Mouse (Mus musculus) CH12.LX (cell line): ENCODE results near the gene Pcnx4. TPM values are rescaled to one million over a fixed set of nuclear protein-coding genes. Genes with fewer than 3 reads are reported as not detected.

Experiments
- DNase-seq: peaks from one replicate; pipeline ENCODE4 v3.0.0-alpha.2; 2013; ENCODE audit errors: extremely low read depth
- H3K27ac ChIP-seq: 2 replicates; pipeline ENCODE4 v1.5.1; 2012; ENCODE audit warnings: low read depth, mild to moderate bottlenecking, control low read depth, moderate library complexity; ENCODE audit not compliant: insufficient read depth
- H3K27me3 ChIP-seq: replicated peaks from 2 replicates; pipeline ENCODE3; 2012; ENCODE audit warnings: inconsistent platforms
- H3K36me3 ChIP-seq, 2 experiments: replicated peaks in 1 of 2; 2 replicates each; pipeline versions ENCODE3 to v1.6.1; 2012; ENCODE audit warnings: inconsistent platforms in 1 of 2, low read length in 1 of 2, mild to moderate bottlenecking in 1 of 2, mixed read lengths in 1 of 2, moderate library complexity in 1 of 2; ENCODE audit not compliant: control insufficient read depth in 1 of 2, insufficient read depth in 1 of 2
- H3K4me1 ChIP-seq, 2 experiments: 2 replicates each; pipeline ENCODE4 v1.6.1; 2012; ENCODE audit warnings: inconsistent platforms in 1 of 2, moderate library complexity in 1 of 2; ENCODE audit not compliant: insufficient read depth in 2 of 2, control insufficient read depth in 1 of 2
- H3K4me2 ChIP-seq: 2 replicates; pipeline ENCODE4 v1.6.1; 2012; ENCODE audit warnings: low read depth, mild to moderate bottlenecking, control low read depth; ENCODE audit not compliant: poor library complexity, insufficient read depth, severe bottlenecking
- H3K4me3 ChIP-seq, 3 experiments: fragments of 150-350 bp in 1 of 3; sonication (generic) in 1 of 3; replicated peaks in 1 of 3; 2 replicates each; pipeline versions ENCODE3 to v1.5.1; 2011 to 2012; ENCODE audit warnings: low read depth in 2 of 3, low read length in 2 of 3, mild to moderate bottlenecking in 2 of 3, moderate library complexity in 2 of 3, control low read depth in 1 of 3, improper control_type of control experiment in 1 of 3, inconsistent platforms in 1 of 3, mixed read lengths in 1 of 3; ENCODE audit not compliant: poor library complexity in 1 of 3
- H3K79me2 ChIP-seq: replicated peaks from 2 replicates; pipeline ENCODE4 v1.6.1; 2012; ENCODE audit warnings: mild to moderate bottlenecking, moderate library complexity; ENCODE audit not compliant: control insufficient read depth, poor library complexity, insufficient read depth, severe bottlenecking; ENCODE audit errors: extremely low read depth
- H3K9ac ChIP-seq: 2 replicates; pipeline ENCODE4 v1.6.1; 2012; ENCODE audit warnings: low read depth, mild to moderate bottlenecking, control low read depth, moderate library complexity; ENCODE audit not compliant: insufficient read depth
- H3K9me3 ChIP-seq: replicated peaks from 2 replicates; pipeline ENCODE3; 2012; ENCODE audit warnings: low read length, inconsistent platforms, mixed read lengths
- CHD2 ChIP-seq: IDR thresholded peaks from 2 replicates; pipeline ENCODE4 v1.6.1; 2011; ENCODE audit warnings: low read length, improper control_type of control experiment
- CTCF ChIP-seq, 2 experiments: IDR thresholded peaks in 1 of 2; conservative IDR thresholded peaks in 1 of 2; 2 replicates each; pipeline ENCODE4 v1.5.1; 2011 to 2012; ENCODE audit warnings: low read depth in 2 of 2, low read length in 2 of 2, improper control_type of control experiment in 1 of 2, inconsistent platforms in 1 of 2, mild to moderate bottlenecking in 1 of 2, moderate library complexity in 1 of 2
- E2F4 ChIP-seq: IDR thresholded peaks from 2 replicates; pipeline ENCODE4 v1.6.1; 2011; ENCODE audit warnings: low read depth, low read length, improper control_type of control experiment; ENCODE audit not compliant: insufficient replicate concordance
- GABPA ChIP-seq: IDR thresholded peaks from 2 replicates; pipeline ENCODE4 v1.6.1; 2012; ENCODE audit warnings: low read depth, low read length, improper control_type of control experiment, inconsistent platforms; ENCODE audit not compliant: insufficient replicate concordance
- HCFC1 ChIP-seq: IDR thresholded peaks from 2 replicates; pipeline ENCODE4 v1.6.1; 2012; ENCODE audit warnings: low read depth, mild to moderate bottlenecking, inconsistent platforms, low read length, improper control_type of control experiment
- JUN ChIP-seq: IDR thresholded peaks from 2 replicates; pipeline ENCODE4 v1.6.1; 2011; ENCODE audit warnings: low read depth, mild to moderate bottlenecking, low read length, improper control_type of control experiment, moderate library complexity; ENCODE audit not compliant: insufficient read depth
- KAT2A ChIP-seq: IDR thresholded peaks from 2 replicates; pipeline ENCODE4 v1.6.1; 2012; ENCODE audit warnings: low read length, improper control_type of control experiment, inconsistent platforms; ENCODE audit not compliant: insufficient replicate concordance
- MAFK ChIP-seq: IDR thresholded peaks from 2 replicates; pipeline ENCODE4 v1.6.1; 2011; ENCODE audit warnings: low read length, improper control_type of control experiment; ENCODE audit not compliant: insufficient replicate concordance
- MEF2A ChIP-seq: IDR thresholded peaks from 2 replicates; pipeline ENCODE4 v1.6.1; 2014; ENCODE audit warnings: low read depth, mild to moderate bottlenecking, inconsistent platforms, low read length, improper control_type of control experiment, borderline replicate concordance
- NELFE ChIP-seq: IDR thresholded peaks from 2 replicates; pipeline ENCODE4 v1.6.1; 2011; ENCODE audit warnings: low read depth, low read length, improper control_type of control experiment
- PAX5 ChIP-seq: IDR thresholded peaks from 2 replicates; pipeline ENCODE4 v1.6.1; 2012; ENCODE audit warnings: low read length, inconsistent platforms, mixed read lengths
- POLR2A ChIP-seq: IDR thresholded peaks from 2 replicates; pipeline ENCODE4 v1.6.1; 2011; ENCODE audit warnings: low read depth, mild to moderate bottlenecking, improper control_type of control experiment, low read length
- SMC3 ChIP-seq: IDR thresholded peaks from 2 replicates; pipeline ENCODE4 v1.6.1; 2011; ENCODE audit warnings: low read depth, low read length, improper control_type of control experiment
- TBP ChIP-seq: conservative IDR thresholded peaks from 2 replicates; pipeline ENCODE4 v1.6.1; 2011; ENCODE audit warnings: low read depth, low read length, improper control_type of control experiment
- USF1 ChIP-seq: IDR thresholded peaks from 2 replicates; pipeline ENCODE4 v1.6.1; 2014; ENCODE audit warnings: low read depth, mild to moderate bottlenecking, inconsistent platforms, low read length, improper control_type of control experiment
- USF2 ChIP-seq: conservative IDR thresholded peaks from 2 replicates; pipeline ENCODE4 v1.6.1; 2011; ENCODE audit warnings: low read depth, low read length, improper control_type of control experiment
- ZMIZ1 ChIP-seq: IDR thresholded peaks from 2 replicates; pipeline ENCODE4 v1.6.1; 2012; ENCODE audit warnings: low read depth, mild to moderate bottlenecking, inconsistent platforms, low read length, improper control_type of control experiment
- ZNF384 ChIP-seq: IDR thresholded peaks from 2 replicates; pipeline ENCODE4 v1.6.1; 2012; ENCODE audit warnings: low read depth, low read length, improper control_type of control experiment, inconsistent platforms
- dilution Hi-C: fragments of 300-500 bp; cut with MboI; formaldehyde crosslinking; loops from 2 replicates; pipeline ENCODE4 v1.14.3; 2020; ENCODE audit warnings: low sequenced_read_pairs; ENCODE audit not compliant: extremely low pct_unique_long_range_greater_than_20kb, extremely low pct_ligation_motif_present
- in situ Hi-C: fragments of 300-500 bp; cut with MboI; formaldehyde crosslinking; loops from 3 replicates; pipeline ENCODE4 v1.14.3; 2019; ENCODE audit warnings: low sequenced_read_pairs, low pct_ligation_motif_present, low pct_unique_long_range_greater_than_20kb, mixed read lengths
- polyA plus RNA-seq: library from polyadenylated mRNA; unstranded; fragments of >175 nt; gene quantifications from 2 replicates; pipeline ENCODE4 v1.2.1, GENCODE M21; 2012; ENCODE audit warnings: low read depth; ENCODE audit not compliant: insufficient read length
- total RNA-seq, 2 experiments: library from RNA; depleted of rRNA; stranded (reverse); fragments of 300-350 nt in 1 of 2; fragments of >200 nt in 1 of 2; gene quantifications; 2 replicates each; pipeline ENCODE4 v1.2.3; 2012 to 2014

Gene Pcnx4
- total and polyA plus RNA-seq, 3 experiments, result 1.9 to 3.1 (median 2.1) TPM

GRCm38 (mm10) chr12:72582021-72582420 lies 45.8 kb downstream of the Pcnx4 start:
- H3K9me3 ChIP-seq, result no peaks in the 10 kb centered on the region
- H3K4me1 ChIP-seq, result no peaks in the 10 kb centered on the region
- H3K9ac ChIP-seq, result no peak overlapping the region
- TF ChIP-seq HCFC1 (no peak), KAT2A (no peak)
- H3K79me2 ChIP-seq, result no peaks in the 10 kb centered on the region
- no peaks in the 10 kb centered on the region for H3K36me3 ChIP-seq
- no peaks in the 10 kb centered on the region for H3K27me3 ChIP-seq
- H3K27ac ChIP-seq, result no peak overlapping the region
- no peak overlapping the region for H3K4me2 ChIP-seq
- H3K4me3 ChIP-seq, result no peak overlapping the region
- dilution Hi-C loops, result no loop called here
- in situ Hi-C loops, result no loop called here
- no peak for DNase-seq

- Histone ChIP-seq H3K4me1 (no peaks in the 10 kb centered on the region), H3K4me3 (no peak overlapping the region), H3K79me2 (no peaks in the 10 kb centered on the region), H3K4me2 (no peak overlapping the region), H3K27ac (no peak overlapping the region), H3K9me3 (no peaks in the 10 kb centered on the region), H3K27me3 (no peaks in the 10 kb centered on the region), H3K9ac (no peak overlapping the region), H3K36me3 (no peaks in the 10 kb centered on the region)
- dilution Hi-C loops, result no loop called here
- in situ Hi-C loops, result no loop called here
- TF ChIP-seq MAFK, result no peak
- TF ChIP-seq JUN, result no peak
- no peak for TF ChIP-seq TBP
- TF ChIP-seq ZNF384, result no peak
- no peak for TF ChIP-seq CTCF (conservative IDR thresholded peaks at IDR 0.05 in 1 of 2, IDR thresholded peaks at IDR 0.05 in 1 of 2; ENCODE audit: low read depth in 2 of 2, low read length in 2 of 2)
- no peak for DNase-seq
Measured at GRCm38 (mm10) chr12:72583099-72583498, 46.9 kb downstream of the Pcnx4 start.

GRCm38 (mm10) chr12:72585339-72585738 lies 49.2 kb downstream of the Pcnx4 start:
- TF ChIP-seq E2F4 (no peak), SMC3 (no peak), CHD2 (no peak), USF1 (no peak), USF2 (no peak), NELFE (no peak), PAX5 (no peak), ZMIZ1 (no peak), HCFC1 (no peak), MEF2A (no peak), GABPA (no peak), POLR2A (no peak)
- no peaks in the 10 kb centered on the region for H3K4me1 ChIP-seq
- H3K79me2 ChIP-seq, result no peaks in the 10 kb centered on the region
- in situ Hi-C loops, result no loop called here
- no peaks in the 10 kb centered on the region for H3K36me3 ChIP-seq
- dilution Hi-C loops, result no loop called here
- no peak overlapping the region for H3K4me3 ChIP-seq
- H3K27ac ChIP-seq, result no peak overlapping the region
- DNase-seq, result no peak
- no peaks in the 10 kb centered on the region for H3K9me3 ChIP-seq
- no peak overlapping the region for H3K9ac ChIP-seq
- no peaks in the 10 kb centered on the region for H3K27me3 ChIP-seq
- no peak overlapping the region for H3K4me2 ChIP-seq
